In genomic region chrX:101313625-101314359, GRCm38 (mm10) we compare ENCODE assay signal across 10 mouse cellular contexts. TPM values are rescaled to one million over a fixed set of nuclear protein-coding genes. Genes with fewer than 3 reads are reported as not detected.
DNase-seq lines count a peak whose midpoint lies in the region; ATAC-seq and TF ChIP-seq lines count a peak whose summit lies in the region.
"Had no signal": no experiment of that assay in that cellular context is flagged by ENCODE, and none has a peak within 500 bp of the region (broad histone marks: within the 10 kb centered on the region; RNA-seq: fewer than 3 reads in every experiment).

No protein-coding gene starts in this region.

- H3K4me3 ChIP-seq in forebrain, embryonic 12.5 days (replicated peaks), result no peak overlapping the region
- H3K4me3 ChIP-seq in neural tube, embryonic 12.5 days, result no peak overlapping the region
- H3K4me3 ChIP-seq in heart, embryonic 10.5 days, result no peak overlapping the region
- no peak overlapping the region for H3K4me3 ChIP-seq in liver, embryonic 12.5 days
- H3K4me3 ChIP-seq: liver, embryonic 15.5 days had no signal

- H3K27me3 ChIP-seq in forebrain, embryonic 12.5 days, result 0 out of 2 replicates have a peak, but pooled peaks cover 8% of the 10 kb centered on the region
- no peaks in the 10 kb centered on the region for H3K27me3 ChIP-seq in neural tube, embryonic 12.5 days (replicated peaks)
- peaks cover 25% of the 10 kb centered on the region for H3K27me3 ChIP-seq in heart, embryonic 10.5 days (ENCODE audit: insufficient read depth, poor library complexity, severe bottlenecking)
- peaks cover 60% of the 10 kb centered on the region for H3K27me3 ChIP-seq in liver, embryonic 12.5 days (replicated peaks)

- TF ChIP-seq POLR2A in brain, embryonic 14.5 days (IDR thresholded peaks at IDR 0.05; ENCODE audit: borderline replicate concordance, extremely low read depth, insufficient read depth, insufficient read length, poor library complexity, severe bottlenecking), result no peak

- H3K9ac ChIP-seq in forebrain, embryonic 12.5 days, result no peak overlapping the region
- no peak overlapping the region for H3K9ac ChIP-seq in neural tube, embryonic 12.5 days
- H3K9ac ChIP-seq in liver, embryonic 12.5 days, result no peak overlapping the region
- H3K9ac ChIP-seq: liver, embryonic 15.5 days had no signal

- peaks cover 10% of the 10 kb centered on the region; the same call in 1 of the 2 replicates for H3K4me1 ChIP-seq in forebrain, embryonic 12.5 days
- peaks cover 2% of the 10 kb centered on the region; the same call in 1 of the 2 replicates for H3K4me1 ChIP-seq in neural tube, embryonic 12.5 days
- no peaks in the 10 kb centered on the region for H3K4me1 ChIP-seq in heart, embryonic 10.5 days
- H3K4me1 ChIP-seq in liver, embryonic 12.5 days, result peaks cover 5% of the 10 kb centered on the region; the same call in 1 of the 2 replicates
- H3K4me1 ChIP-seq: liver, embryonic 15.5 days had no signal

- DNase-seq in brain, embryonic 14.5 days (ENCODE audit: low read depth), result peak; percentile 84
- DNase-seq in layer of hippocampus, adult 8-10 months (ENCODE audit: low spot score in 2 of 2), result peak; percentile 79 to 92
- DNase-seq in heart, postnatal 10 days, result no peak
- no peak for DNase-seq in heart, embryonic 10.5 days (ENCODE audit: low spot score)

- no peak overlapping the region for H3K4me2 ChIP-seq in forebrain, embryonic 12.5 days
- H3K4me2 ChIP-seq in neural tube, embryonic 12.5 days (replicated peaks), result no peak overlapping the region
- H3K4me2 ChIP-seq in liver, embryonic 12.5 days, result no peak overlapping the region
- H3K4me2 ChIP-seq: liver, embryonic 15.5 days had no signal

- WGBS in forebrain, embryonic 12.5 days, result 30% methylated on average over 6 of the region's 6 CpGs
- WGBS in neural tube, embryonic 12.5 days, result 40% methylated on average over 6 of the region's 6 CpGs
- 48% methylated on average over 6 of the region's 6 CpGs for WGBS in heart, embryonic 10.5 days
- 29% methylated on average over 6 of the region's 6 CpGs for WGBS in liver, embryonic 12.5 days (ENCODE audit: insufficient replicate concordance)

- no peak overlapping the region for H3K27ac ChIP-seq in forebrain, embryonic 12.5 days
- H3K27ac ChIP-seq in neural tube, embryonic 12.5 days, result no peak overlapping the region
- no peak overlapping the region for H3K27ac ChIP-seq in heart, embryonic 10.5 days
- no peak overlapping the region for H3K27ac ChIP-seq in liver, embryonic 12.5 days
- H3K27ac ChIP-seq: liver, embryonic 15.5 days had no signal

- ATAC-seq in forebrain, embryonic 12.5 days (ENCODE audit: low FRiP score), result peak; percentile 75
- 0 out of 2 replicates have a peak, but pooled peaks have one; percentile 7 for ATAC-seq in neural tube, embryonic 12.5 days (ENCODE audit: low FRiP score, low read depth)
- ATAC-seq in megakaryocyte progenitor cell, adult 5-6 weeks (replicated peaks; ENCODE audit: poor library complexity), result no peak; the same call in 1 of the 2 replicates
- ATAC-seq in liver, embryonic 12.5 days, result no peak

- intact Hi-C loops in heart, postnatal 10 days (cut with DNase I), result no loop called here

- H3K9me3 ChIP-seq in forebrain, embryonic 12.5 days, result no peaks in the 10 kb centered on the region
- H3K9me3 ChIP-seq in neural tube, embryonic 12.5 days, result no peaks in the 10 kb centered on the region
- H3K9me3 ChIP-seq in heart, embryonic 10.5 days, result no peaks in the 10 kb centered on the region
- H3K9me3 ChIP-seq in liver, embryonic 12.5 days (replicated peaks), result no peaks in the 10 kb centered on the region
- H3K9me3 ChIP-seq: liver, embryonic 15.5 days had no signal

- no peak for TF ChIP-seq CTCF in brain, embryonic 14.5 days (IDR thresholded peaks at IDR 0.05; ENCODE audit: borderline replicate concordance, extremely low read depth, insufficient read depth, insufficient read length)

- H3K36me3 ChIP-seq in forebrain, embryonic 12.5 days (replicated peaks), result peaks cover 16% of the 10 kb centered on the region
- peaks cover 20% of the 10 kb centered on the region; the same call in 1 of the 2 replicates for H3K36me3 ChIP-seq in neural tube, embryonic 12.5 days
- H3K36me3 ChIP-seq in heart, embryonic 10.5 days, result no peaks in the 10 kb centered on the region
- no peaks in the 10 kb centered on the region for H3K36me3 ChIP-seq in liver, embryonic 12.5 days
- H3K36me3 ChIP-seq: liver, embryonic 15.5 days had no signal

RNA-seq across cellular contexts. Expression of gene Nlgn3, which starts 14.8 kb away (rescaled TPM):
- polyA plus RNA-seq in brain, embryonic 14.5 days (2012; rRNA removed), result 35.0 and 54.4 TPM in 2 replicates
- polyA plus RNA-seq in forebrain, embryonic 12.5 days (2016; fragmentation: Nextera tagmentation; extraction: Ambion mirVana), result 32.2 and 36.3 TPM in 2 replicates
- 100 to 1,000 TPM; 164 to 172 (median 167) TPM for total RNA-seq in layer of hippocampus, adult 8-10 months (2022)
- 32.5 and 32.8 TPM in 2 replicates for polyA plus RNA-seq in neural tube, embryonic 12.5 days (2016; fragmentation: Nextera tagmentation; extraction: Ambion mirVana)
- total RNA-seq in heart, postnatal 10 days (2021), result under 1 TPM; 0.77 to 0.86 TPM
- 2.2 and 2.4 TPM in 2 replicates for polyA plus RNA-seq in heart, embryonic 10.5 days (2016; fragmentation: Nextera tagmentation; extraction: Ambion mirVana)
- not detected in 2 replicates for total RNA-seq in megakaryocyte progenitor cell, adult 5-6 weeks (2015)
- 0.24 TPM in 1 of 2 replicates, not detected in the other for total RNA-seq in megakaryocyte progenitor cell, adult 5-6 weeks (2017)
- 0.08 and 0.20 TPM in 2 replicates for polyA plus RNA-seq in liver, embryonic 12.5 days (2016; fragmentation: Nextera tagmentation; extraction: Ambion mirVana)

RNA-seq across cellular contexts. Expression of gene Med12, which starts 40.0 kb away (rescaled TPM):
- 63.6 and 77.3 TPM in 2 replicates for polyA plus RNA-seq in brain, embryonic 14.5 days (2012; rRNA removed)
- polyA plus RNA-seq in forebrain, embryonic 12.5 days (2016; fragmentation: Nextera tagmentation; extraction: Ambion mirVana), result 42.0 and 43.1 TPM in 2 replicates
- 10 to 100 TPM; 28.1 to 37.8 (median 33.4) TPM for total RNA-seq in layer of hippocampus, adult 8-10 months (2022)
- polyA plus RNA-seq in neural tube, embryonic 12.5 days (2016; fragmentation: Nextera tagmentation; extraction: Ambion mirVana), result 29.0 and 40.2 TPM in 2 replicates
- total RNA-seq in heart, postnatal 10 days (2021), result 10 to 100 TPM; 26.8 to 29.4 TPM
- polyA plus RNA-seq in heart, embryonic 10.5 days (2016; fragmentation: Nextera tagmentation; extraction: Ambion mirVana), result 29.4 and 29.7 TPM in 2 replicates
- 54.0 and 64.0 TPM in 2 replicates for total RNA-seq in megakaryocyte progenitor cell, adult 5-6 weeks (2015)
- 29.2 and 31.6 TPM in 2 replicates for total RNA-seq in megakaryocyte progenitor cell, adult 5-6 weeks (2017)
- polyA plus RNA-seq in liver, embryonic 12.5 days (2016; fragmentation: Nextera tagmentation; extraction: Ambion mirVana), result 24.8 and 28.5 TPM in 2 replicates

RNA-seq across cellular contexts. Expression of gene Gm20489, which starts 45.0 kb away (rescaled TPM):
- not detected in 2 replicates for polyA plus RNA-seq in brain, embryonic 14.5 days (2012; rRNA removed)
- not detected in 2 replicates for polyA plus RNA-seq in forebrain, embryonic 12.5 days (2016; fragmentation: Nextera tagmentation; extraction: Ambion mirVana)
- under 1 TPM in 1 of 4 experiments, not detected in 3; 0.27 TPM for total RNA-seq in layer of hippocampus, adult 8-10 months (2022)
- polyA plus RNA-seq in neural tube, embryonic 12.5 days (2016; fragmentation: Nextera tagmentation; extraction: Ambion mirVana), result not detected in 2 replicates
- not detected for total RNA-seq in heart, postnatal 10 days (2021)
- polyA plus RNA-seq in heart, embryonic 10.5 days (2016; fragmentation: Nextera tagmentation; extraction: Ambion mirVana), result not detected in 2 replicates
- total RNA-seq in megakaryocyte progenitor cell, adult 5-6 weeks (2015), result not detected in 2 replicates
- not detected in 2 replicates for total RNA-seq in megakaryocyte progenitor cell, adult 5-6 weeks (2017)
- not detected in 2 replicates for polyA plus RNA-seq in liver, embryonic 12.5 days (2016; fragmentation: Nextera tagmentation; extraction: Ambion mirVana)
- polyA plus RNA-seq: heart, embryonic 14.5 days; liver, embryonic 15.5 days had no signal

RNA-seq across cellular contexts. Expression of gene Il2rg, which starts 45.7 kb away (rescaled TPM):
- 4.1 and 5.9 TPM in 2 replicates for polyA plus RNA-seq in brain, embryonic 14.5 days (2012; rRNA removed)
- polyA plus RNA-seq in forebrain, embryonic 12.5 days (2016; fragmentation: Nextera tagmentation; extraction: Ambion mirVana), result 2.0 TPM in 2 replicates
- total RNA-seq in layer of hippocampus, adult 8-10 months (2022), result 1 to 10 TPM in 2 of 4 experiments, under 1 TPM in 2; 0.37 to 1.6 (median 1.1) TPM
- 3.8 and 5.0 TPM in 2 replicates for polyA plus RNA-seq in neural tube, embryonic 12.5 days (2016; fragmentation: Nextera tagmentation; extraction: Ambion mirVana)
- 10 to 100 TPM; 16.8 to 21.4 TPM for total RNA-seq in heart, postnatal 10 days (2021)
- 12.5 and 13.2 TPM in 2 replicates for polyA plus RNA-seq in heart, embryonic 10.5 days (2016; fragmentation: Nextera tagmentation; extraction: Ambion mirVana)
- total RNA-seq in megakaryocyte progenitor cell, adult 5-6 weeks (2015), result 33.6 and 40.5 TPM in 2 replicates
- 19.2 and 28.9 TPM in 2 replicates for total RNA-seq in megakaryocyte progenitor cell, adult 5-6 weeks (2017)
- polyA plus RNA-seq in liver, embryonic 12.5 days (2016; fragmentation: Nextera tagmentation; extraction: Ambion mirVana), result 11.9 and 12.2 TPM in 2 replicates

RNA-seq across cellular contexts. Expression of gene Gm614, which starts 50.0 kb away (rescaled TPM):
- not detected in 2 replicates for polyA plus RNA-seq in brain, embryonic 14.5 days (2012; rRNA removed)
- polyA plus RNA-seq in forebrain, embryonic 12.5 days (2016; fragmentation: Nextera tagmentation; extraction: Ambion mirVana), result not detected in 2 replicates
- not detected for total RNA-seq in layer of hippocampus, adult 8-10 months (2022)
- not detected in 2 replicates for polyA plus RNA-seq in neural tube, embryonic 12.5 days (2016; fragmentation: Nextera tagmentation; extraction: Ambion mirVana)
- under 1 TPM; 0.36 to 0.62 TPM for total RNA-seq in heart, postnatal 10 days (2021)
- not detected in 2 replicates for polyA plus RNA-seq in heart, embryonic 10.5 days (2016; fragmentation: Nextera tagmentation; extraction: Ambion mirVana)
- 1.0 TPM in 1 of 2 replicates, not detected in the other for total RNA-seq in megakaryocyte progenitor cell, adult 5-6 weeks (2015)
- total RNA-seq in megakaryocyte progenitor cell, adult 5-6 weeks (2017), result 0.91 TPM in 1 of 2 replicates, not detected in the other
- not detected in 2 replicates for polyA plus RNA-seq in liver, embryonic 12.5 days (2016; fragmentation: Nextera tagmentation; extraction: Ambion mirVana)
- polyA plus RNA-seq: heart, embryonic 14.5 days; liver, embryonic 15.5 days had no signal

Comparison
In these comparisons a context has a peak if more than half of its experiments do, and no peak if none do; other contexts are left out.
1. DNase-seq: peak in brain, embryonic 14.5 days (single experiment) and layer of hippocampus, adult 8-10 months (2 of 2); none in heart, postnatal 10 days (0 of 2) and heart, embryonic 10.5 days (single experiment).
2. ATAC-seq: peak in forebrain, embryonic 12.5 days (single experiment) and neural tube, embryonic 12.5 days (single experiment); none in megakaryocyte progenitor cell, adult 5-6 weeks (single experiment) and liver, embryonic 12.5 days (single experiment).